In genomic region chr10:3236638-3237270, GRCm38 (mm10) we compare ENCODE assay signal across 14 mouse cellular contexts. TPM values are rescaled to one million over a fixed set of nuclear protein-coding genes. Genes with fewer than 3 reads are reported as not detected.
DNase-seq lines count a peak whose midpoint lies in the region; ATAC-seq lines count a peak whose summit lies in the region.
"Had no signal": no experiment of that assay in that cellular context is flagged by ENCODE, and none has a peak within 500 bp of the region (broad histone marks: within the 10 kb centered on the region; RNA-seq: fewer than 3 reads in every experiment).

No protein-coding gene starts in this region.

- H3K27me3 ChIP-seq in heart, embryonic 11.5 days (ENCODE audit: control insufficient read depth, insufficient read depth, low read length), result no peaks in the 10 kb centered on the region
- no peaks in the 10 kb centered on the region for H3K27me3 ChIP-seq in liver, embryonic 12.5 days (replicated peaks)
- no peaks in the 10 kb centered on the region for H3K27me3 ChIP-seq in kidney, embryonic 14.5 days (ENCODE audit: control insufficient read depth, insufficient read depth, low read length)
- H3K27me3 ChIP-seq: limb, embryonic 15.5 days had no signal

- H3K9me3 ChIP-seq in heart, embryonic 11.5 days (replicated peaks; ENCODE audit: control insufficient read depth, low read length), result no peaks in the 10 kb centered on the region
- no peaks in the 10 kb centered on the region for H3K9me3 ChIP-seq in liver, embryonic 12.5 days (replicated peaks)
- H3K9me3 ChIP-seq in kidney, embryonic 14.5 days (ENCODE audit: control insufficient read depth, low read length), result no peaks in the 10 kb centered on the region
- H3K9me3 ChIP-seq: limb, embryonic 15.5 days had no signal

- no peak for ATAC-seq in heart, embryonic 11.5 days (replicated peaks; ENCODE audit: insufficient number of reproducible peaks, low FRiP score, low TSS enrichment)
- peak; percentile 60; the same call in 1 of the 2 replicates for ATAC-seq in liver, embryonic 12.5 days
- ATAC-seq in kidney, embryonic 14.5 days (ENCODE audit: low FRiP score, low TSS enrichment), result no peak

- H3K27ac ChIP-seq in heart, embryonic 11.5 days (ENCODE audit: low read depth, low read length), result no peak overlapping the region
- no peak overlapping the region for H3K27ac ChIP-seq in liver, embryonic 12.5 days
- H3K27ac ChIP-seq in kidney, embryonic 14.5 days (ENCODE audit: low read depth, low read length), result no peak overlapping the region
- H3K27ac ChIP-seq: hindbrain, embryonic 14.5 days; limb, embryonic 15.5 days had no signal

- H3K4me1 ChIP-seq in heart, embryonic 11.5 days (ENCODE audit: control insufficient read depth, insufficient read depth, low read length), result no peaks in the 10 kb centered on the region
- no peaks in the 10 kb centered on the region for H3K4me1 ChIP-seq in liver, embryonic 12.5 days
- H3K4me1 ChIP-seq in kidney, embryonic 14.5 days (ENCODE audit: control insufficient read depth, insufficient read depth, low read length), result no peaks in the 10 kb centered on the region
- H3K4me1 ChIP-seq: limb, embryonic 15.5 days had no signal

- no peak overlapping the region for H3K4me2 ChIP-seq in heart, embryonic 11.5 days
- no peak overlapping the region for H3K4me2 ChIP-seq in liver, embryonic 12.5 days
- H3K4me2 ChIP-seq in kidney, embryonic 14.5 days (replicated peaks; ENCODE audit: low read depth, low read length), result no peak overlapping the region
- H3K4me2 ChIP-seq: hindbrain, embryonic 14.5 days; limb, embryonic 15.5 days had no signal

- 56% methylated on average over 5 of the region's 5 CpGs for WGBS in heart, embryonic 11.5 days (ENCODE audit: insufficient replicate concordance)
- 34% methylated on average over 5 of the region's 5 CpGs for WGBS in liver, embryonic 12.5 days (ENCODE audit: insufficient replicate concordance)
- 72% methylated on average over 5 of the region's 5 CpGs for WGBS in kidney, embryonic 14.5 days

- no peak overlapping the region for H3K9ac ChIP-seq in heart, embryonic 11.5 days (ENCODE audit: low read depth, low read length)
- H3K9ac ChIP-seq in liver, embryonic 12.5 days, result no peak overlapping the region
- H3K9ac ChIP-seq in kidney, embryonic 14.5 days (ENCODE audit: low read depth, low read length), result no peak overlapping the region
- H3K9ac ChIP-seq: hindbrain, embryonic 14.5 days; limb, embryonic 15.5 days had no signal

- H3K4me3 ChIP-seq in heart, embryonic 11.5 days (ENCODE audit: low read depth, low read length), result no peak overlapping the region
- H3K4me3 ChIP-seq in liver, embryonic 12.5 days, result no peak overlapping the region
- no peak overlapping the region for H3K4me3 ChIP-seq in kidney, embryonic 14.5 days (ENCODE audit: low read length)
- H3K4me3 ChIP-seq: limb, embryonic 15.5 days had no signal

- no peaks in the 10 kb centered on the region for H3K36me3 ChIP-seq in heart, embryonic 11.5 days (ENCODE audit: control insufficient read depth, insufficient read depth, low read length)
- no peaks in the 10 kb centered on the region for H3K36me3 ChIP-seq in liver, embryonic 12.5 days
- no peaks in the 10 kb centered on the region for H3K36me3 ChIP-seq in kidney, embryonic 14.5 days (ENCODE audit: control insufficient read depth, insufficient read depth, low read length)
- H3K36me3 ChIP-seq: limb, embryonic 15.5 days had no signal

- DNase-seq in heart, adult 11 months, result peak; percentile 91
- peak; percentile 56 for DNase-seq in 3134 (ENCODE audit: extremely low read depth, insufficient read length, low spot score)
- peak; percentile 69 for DNase-seq in adrenal gland, adult 8-10 months
- DNase-seq in testis, postnatal 10 days (ENCODE audit: low spot score), result no peak
- no peak for DNase-seq in right cerebral cortex, postnatal 25 days
- DNase-seq: cerebellum, postnatal 36 days had no signal

RNA-seq across cellular contexts. Expression of gene H60c, which starts 30.8 kb away (rescaled TPM):
- not detected in 2 replicates for polyA plus RNA-seq in heart, embryonic 11.5 days (2014; fragmentation: Nextera tagmentation; extraction: Ambion mirVana)
- total RNA-seq in adrenal gland, adult 8-10 months (2022), result not detected
- not detected in 2 replicates for polyA plus RNA-seq in liver, embryonic 12.5 days (2016; fragmentation: Nextera tagmentation; extraction: Ambion mirVana)
- polyA plus RNA-seq in kidney, embryonic 14.5 days (2014; fragmentation: Nextera tagmentation; extraction: Ambion mirVana), result not detected in 2 replicates
- total RNA-seq: layer of hippocampus, adult 8-10 months had no signal
- polyA plus RNA-seq: C2C12; hindbrain, embryonic 14.5 days; neural tube, embryonic 11.5 days had no signal

Comparison
In these comparisons a context has a peak if more than half of its experiments do, and no peak if none do; other contexts are left out.
1. DNase-seq: peak in heart, adult 11 months (single experiment), 3134 (single experiment) and adrenal gland, adult 8-10 months (single experiment); none in testis, postnatal 10 days (single experiment) and right cerebral cortex, postnatal 25 days (single experiment).